Mouse (Mus musculus) heart, embryonic 14.5 days (tissue): Measurements from ENCODE around the gene Retreg3. TPM values are rescaled to one million over a fixed set of nuclear protein-coding genes. Genes with fewer than 3 reads are reported as not detected.

Source experiments
- ATAC-seq: fragments of 200-750 bp; cut with Nextera tagmentation; 2 replicates; pipeline ENCODE4 v1.8.0; 2017; ENCODE audit warnings: low read depth, moderate TSS enrichment; ENCODE audit not compliant: insufficient number of reproducible peaks, insufficient read depth, low FRiP score
- H3K27ac ChIP-seq, 2 experiments: fragments of 200-500 bp in 1 of 2; fragments of 300-500 bp in 1 of 2; sonication (generic) in 1 of 2; replicated peaks in 1 of 2; 2 replicates each; pipeline ENCODE4 v1.5.1; 2012 to 2014; ENCODE audit warnings: low read depth in 2 of 2, low read length in 2 of 2, control low read depth in 1 of 2, mild to moderate bottlenecking in 1 of 2, mixed read lengths in 1 of 2; ENCODE audit not compliant: control insufficient read depth in 1 of 2, insufficient read depth in 1 of 2
- H3K27me3 ChIP-seq: fragments of 300-500 bp; sonication (generic); 2 replicates; pipeline ENCODE4 v1.6.1; 2014; ENCODE audit warnings: mild to moderate bottlenecking, low read length, control low read depth; ENCODE audit not compliant: control insufficient read depth, insufficient read depth
- H3K36me3 ChIP-seq: fragments of 300-500 bp; sonication (generic); 2 replicates; pipeline ENCODE4 v1.6.1; 2014; ENCODE audit warnings: mild to moderate bottlenecking, control low read depth, low read length, mixed read lengths; ENCODE audit not compliant: control insufficient read depth, insufficient read depth
- H3K4me1 ChIP-seq, 2 experiments: fragments of 200-500 bp in 1 of 2; fragments of 300-500 bp in 1 of 2; sonication (generic) in 1 of 2; 2 replicates each; pipeline ENCODE4 v1.6.1; 2012 to 2014; ENCODE audit warnings: low read length in 2 of 2, control low read depth in 1 of 2, mixed read lengths in 1 of 2; ENCODE audit not compliant: control insufficient read depth in 2 of 2, insufficient read depth in 2 of 2
- H3K4me2 ChIP-seq: fragments of 300-500 bp; sonication (generic); 2 replicates; pipeline ENCODE4 v1.6.1; 2014; ENCODE audit warnings: mild to moderate bottlenecking, low read length
- H3K4me3 ChIP-seq, 2 experiments: fragments of 200-500 bp in 1 of 2; fragments of 300-500 bp in 1 of 2; sonication (generic) in 1 of 2; 2 replicates each; pipeline ENCODE4 v1.5.1; 2012 to 2014; ENCODE audit warnings: low read length in 2 of 2, mild to moderate bottlenecking in 2 of 2, control low read depth in 1 of 2, low read depth in 1 of 2, moderate library complexity in 1 of 2; ENCODE audit not compliant: control insufficient read depth in 1 of 2, insufficient read depth in 1 of 2
- H3K9ac ChIP-seq: fragments of 300-500 bp; sonication (generic); 2 replicates; pipeline ENCODE4 v1.6.1; 2014; ENCODE audit warnings: mild to moderate bottlenecking, low read length
- H3K9me3 ChIP-seq: fragments of 300-500 bp; sonication (generic); 2 replicates; pipeline ENCODE4 v1.6.1; 2016; ENCODE audit warnings: low read length, control low read depth; ENCODE audit not compliant: control insufficient read depth
- WGBS: fragments of 180-500 bp; shearing (Covaris S2); extraction: QIAGEN DNeasy Blood & Tissue Kit; methylation state at CpG from one replicate; pipeline ENCODE4 v1.1.7; 2014; 5-methylcytosine and 5-hydroxymethylcytosine counted together
- microRNA-seq: library from miRNA; unstranded; fragments of <30 nt; microRNA quantifications from one replicate; pipeline ENCODE4, GENCODE M21; 2016
- polyA plus RNA-seq: library from polyadenylated mRNA; unstranded; fragments of >200 nt; fragmentation: Nextera tagmentation; extraction: Ambion mirVana; gene quantifications from 2 replicates; pipeline ENCODE4 v1.2.1, GENCODE M21; 2014

The Retreg3 gene
- polyA plus RNA-seq, 1 experiment from 2014 or later, result 8.0 TPM

GRCm38 (mm10) chr11:101050359-101050758 lies 69.3 kb downstream of the Retreg3 start:
- ATAC-seq, result no peak
- Histone ChIP-seq H3K27me3 (no peaks in the 10 kb centered on the region), H3K4me1 (peaks cover 2 to 5% of the 10 kb centered on the region in 2 experiments; a peak in 2 of 4 replicates), H3K9me3 (peaks cover 5% of the 10 kb centered on the region; the same call in 1 of the 2 replicates), H3K9ac (no peak overlapping the region), H3K36me3 (peaks cover 96% of the 10 kb centered on the region), H3K4me3 (no peak overlapping the region), H3K27ac (no peak overlapping the region), H3K4me2 (no peak overlapping the region)
- WGBS, result 87% methylated on average over 9 of the region's 9 CpGs

- Histone ChIP-seq H3K27ac (no peak overlapping the region), H3K4me1 (peaks cover 2 to 4% of the 10 kb centered on the region in 2 experiments; a peak in 2 of 4 replicates), H3K4me2 (no peak overlapping the region), H3K9me3 (no peaks in the 10 kb centered on the region), H3K36me3 (peaks cover 97% of the 10 kb centered on the region), H3K4me3 (no peak overlapping the region), H3K9ac (no peak overlapping the region), H3K27me3 (no peaks in the 10 kb centered on the region)
- no peak for ATAC-seq
- WGBS, result 75% methylated on average over 3 of the region's 3 CpGs
Measured at GRCm38 (mm10) chr11:101047502-101047901, 72.2 kb downstream of the Retreg3 start.

GRCm38 (mm10) chr11:101046440-101046839 lies 73.3 kb downstream of the Retreg3 start:
- Histone ChIP-seq H3K9me3 (no peaks in the 10 kb centered on the region), H3K9ac (no peak overlapping the region), H3K27ac (no peak overlapping the region), H3K4me3 (no peak overlapping the region), H3K27me3 (no peaks in the 10 kb centered on the region), H3K4me2 (no peak overlapping the region), H3K36me3 (peaks cover 97% of the 10 kb centered on the region), H3K4me1 (peaks cover 2 to 4% of the 10 kb centered on the region in 2 experiments; a peak in 2 of 4 replicates)
- ATAC-seq, result no peak; the same call in 1 of the 2 replicates
- 29% methylated on average over 9 of the region's 9 CpGs for WGBS

Small RNAs within 50 kb of the gene (microRNA-seq; reads per million reads assigned to microRNA genes)
- not detected for gene Gm27626

Other genes with a start within 250 kb of the Retreg3 start
- gene Stat3, start 180.4 kb downstream of the Retreg3 start, polyA plus RNA-seq, result 51.8 and 53.3 TPM in 2 replicates
- gene Cavin1, start 149.0 kb downstream of the Retreg3 start, polyA plus RNA-seq, result 200 and 204 TPM in 2 replicates
- 54.8 and 57.2 TPM in 2 replicates for gene Atp6v0a1, start 110.4 kb downstream of the Retreg3 start, polyA plus RNA-seq
- gene Naglu, start 49.9 kb downstream of the Retreg3 start, polyA plus RNA-seq, result 12.5 and 13.0 TPM in 2 replicates
- 0.30 TPM in 1 of 2 replicates, not detected in the other for gene Hsd17b1, start 41.5 kb downstream of the Retreg3 start, polyA plus RNA-seq
- gene Coasy, start 37.3 kb downstream of the Retreg3 start, polyA plus RNA-seq, result 27.4 and 31.4 TPM in 2 replicates
- 32.4 and 35.7 TPM in 2 replicates for gene Mlx, start 32.6 kb downstream of the Retreg3 start, polyA plus RNA-seq
- 22.8 and 22.9 TPM in 2 replicates for gene Psmc3ip, start 24.5 kb downstream of the Retreg3 start, polyA plus RNA-seq
- gene Tubg1, start within 50 bp of the Retreg3 start, polyA plus RNA-seq, result 63.1 and 68.6 TPM in 2 replicates
- gene Tubg2, start 36.0 kb upstream of the Retreg3 start, polyA plus RNA-seq, result 4.1 and 4.4 TPM in 2 replicates
- gene Cntnap1, start 50.6 kb upstream of the Retreg3 start, polyA plus RNA-seq, result 0.69 and 1.1 TPM in 2 replicates
- 11.3 and 12.8 TPM in 2 replicates for gene Plekhh3, start 51.5 kb upstream of the Retreg3 start, polyA plus RNA-seq
- 0.30 TPM in 1 of 2 replicates, not detected in the other for gene Ccr10, start 55.5 kb upstream of the Retreg3 start, polyA plus RNA-seq
- 13.6 and 16.6 TPM in 2 replicates for gene Ezh1, start 106.6 kb upstream of the Retreg3 start, polyA plus RNA-seq
- 272 and 281 TPM in 2 replicates for gene Ramp2, start 126.1 kb upstream of the Retreg3 start, polyA plus RNA-seq
- gene Vps25, start 133.8 kb upstream of the Retreg3 start, polyA plus RNA-seq, result 111 and 123 TPM in 2 replicates
- 5.8 and 9.5 TPM in 2 replicates for gene Wnk4, start 140.7 kb upstream of the Retreg3 start, polyA plus RNA-seq
- 0.51 and 1.1 TPM in 2 replicates for gene Cntd1, start 159.1 kb upstream of the Retreg3 start, polyA plus RNA-seq
- 188 and 203 TPM in 2 replicates for gene Coa3, start 159.2 kb upstream of the Retreg3 start, polyA plus RNA-seq
- gene Becn1, start 182.4 kb upstream of the Retreg3 start, polyA plus RNA-seq, result 134 and 149 TPM in 2 replicates
- 62.5 and 66.5 TPM in 2 replicates for gene Psme3, start 196.3 kb upstream of the Retreg3 start, polyA plus RNA-seq
- gene Aoc2, start 205.2 kb upstream of the Retreg3 start, polyA plus RNA-seq, result 0.55 and 0.84 TPM in 2 replicates
- 1.4 and 1.9 TPM in 2 replicates for gene Aoc3, start 210.7 kb upstream of the Retreg3 start, polyA plus RNA-seq
- not detected in 2 replicates for gene G6pc, start 247.7 kb upstream of the Retreg3 start, polyA plus RNA-seq